Mouse (Mus musculus) hindlimb bud, embryonic 11.5 days (tissue): ENCODE measurements around the gene Amdhd2.

Experiments used
- DNase-seq: peaks from one replicate; pipeline ENCODE4 v3.0.0-alpha.2; 2012; ENCODE audit warnings: low read depth, low spot score; ENCODE audit errors: extremely low spot score

Amdhd2 gene

GRCm38 (mm10) chr17:24199252-24199651 is 35.7 kb upstream of the Amdhd2 start:
- DNase-seq: no peak

- DNase-seq: no peak
Measured at GRCm38 (mm10) chr17:24197032-24197824, 33.7 kb upstream of the Amdhd2 start.

DNA sequence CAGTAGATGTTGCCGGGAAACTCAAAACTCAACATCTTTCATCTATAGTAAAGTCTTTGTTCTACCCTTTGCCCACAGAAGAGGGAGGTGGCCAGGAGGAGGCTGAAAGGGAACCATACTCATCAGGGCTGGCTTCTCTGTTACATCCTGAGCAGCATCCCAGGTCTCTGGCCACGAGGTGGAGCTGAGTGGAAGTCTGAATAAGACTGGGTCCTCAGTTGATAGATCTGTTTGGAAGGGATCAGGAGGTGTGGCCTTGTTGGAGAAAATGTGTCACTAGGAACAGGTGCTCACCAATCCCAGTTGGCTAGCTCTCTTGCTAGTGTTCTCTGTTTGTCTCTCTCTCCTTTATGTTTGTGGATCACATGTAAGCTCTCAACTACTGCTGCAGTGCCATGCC is 31.8 kb upstream of the Amdhd2 start:
- DNase-seq: no peak

DNA sequence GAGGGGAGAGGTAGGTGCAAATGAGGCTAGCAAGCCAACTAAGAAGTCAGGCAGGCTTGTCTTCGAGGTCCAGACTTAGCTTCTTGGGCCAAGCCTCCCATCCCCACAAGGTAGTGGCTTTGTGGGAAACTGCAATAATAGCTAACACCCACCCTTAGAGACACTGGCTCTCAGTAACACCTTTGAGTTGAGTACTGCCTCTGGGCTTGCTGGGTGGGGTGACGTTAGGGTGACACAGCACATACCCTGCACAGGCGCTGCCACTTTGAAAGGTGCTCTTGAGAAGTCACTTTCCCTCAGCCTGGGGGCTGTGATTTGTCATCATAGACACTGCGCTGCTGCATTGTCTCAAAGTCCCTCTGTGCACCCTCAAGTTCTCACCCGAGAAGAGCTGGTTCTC is 30.2 kb upstream of the Amdhd2 start:
- DNase-seq: no peak

- DNase-seq: no peak
Measured at GRCm38 (mm10) chr17:24193268-24193667, 29.7 kb upstream of the Amdhd2 start.

DNA sequence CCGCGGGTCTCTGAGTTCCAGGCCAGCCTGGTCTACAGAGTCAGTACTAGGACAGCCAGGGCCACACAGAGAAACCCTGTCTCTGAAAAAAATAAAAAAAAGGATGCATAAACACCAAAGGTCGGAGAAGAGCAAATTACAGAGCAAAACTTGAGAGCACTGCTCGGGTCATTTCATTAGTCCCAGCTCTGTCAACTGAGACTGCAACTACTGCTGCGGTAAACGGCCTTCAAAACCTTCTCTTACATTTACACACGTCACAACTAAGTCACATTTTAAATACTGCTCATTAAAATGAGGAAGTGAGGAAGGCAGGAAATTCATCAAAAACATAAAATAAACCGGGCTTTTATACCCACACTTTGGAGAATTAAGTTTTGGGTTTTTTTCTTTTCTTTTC is 29.3 kb upstream of the Amdhd2 start:
- DNase-seq: no peak

GRCm38 (mm10) chr17:24191481-24191880 is 27.9 kb upstream of the Amdhd2 start:
- no peak for DNase-seq

- no peak for DNase-seq
Measured at GRCm38 (mm10) chr17:24190934-24191333, 27.4 kb upstream of the Amdhd2 start.

DNA sequence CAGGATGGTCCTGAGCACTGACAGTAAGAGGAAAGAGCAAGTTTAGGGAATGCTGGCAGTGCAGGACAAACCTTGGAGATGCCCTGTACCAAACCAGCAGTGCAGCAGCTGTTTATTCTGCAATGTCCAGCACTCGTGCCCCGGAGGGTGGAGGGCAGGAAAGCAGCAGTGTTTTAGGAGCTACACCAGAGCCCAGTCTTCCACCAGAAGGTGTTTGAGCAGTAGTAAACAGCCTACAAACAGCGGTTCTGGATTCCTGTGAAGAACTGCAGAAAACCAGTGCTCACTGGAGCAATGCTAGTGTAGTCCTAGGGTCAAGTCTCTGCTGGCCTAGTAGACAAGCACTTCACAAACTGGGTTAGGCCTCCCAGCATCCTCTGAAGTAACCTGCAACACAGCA is 10.7 kb upstream of the Amdhd2 start:
- DNase-seq: no peak

GRCm38 (mm10) chr17:24173423-24173822 is 9.9 kb upstream of the Amdhd2 start:
- peak; percentile 71 for DNase-seq

GRCm38 (mm10) chr17:24171738-24172137 is 8.2 kb upstream of the Amdhd2 start:
- DNase-seq: no peak

DNA sequence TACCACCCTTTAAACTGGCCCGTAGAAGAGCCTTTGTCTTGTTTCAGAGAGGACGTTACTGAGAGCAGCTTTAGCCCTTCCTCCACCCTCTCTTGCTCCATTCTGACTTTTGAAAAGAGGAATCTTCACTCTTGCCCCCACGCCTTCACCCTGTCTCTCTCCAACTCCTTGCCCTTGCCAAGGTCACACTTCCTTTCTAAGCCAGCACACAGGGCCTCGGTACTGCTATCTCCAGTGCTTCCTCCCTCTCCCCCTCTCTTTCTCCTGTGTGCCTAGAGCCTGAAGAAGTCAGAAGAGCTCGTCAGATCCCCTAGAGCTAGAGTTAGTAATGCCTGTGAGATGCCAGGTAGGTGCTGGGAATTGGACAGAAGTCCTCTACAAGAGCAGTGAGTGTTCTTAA is 7.2 kb upstream of the Amdhd2 start:
- DNase-seq: no peak

GRCm38 (mm10) chr17:24170125-24170524 is 6.6 kb upstream of the Amdhd2 start:
- DNase-seq: no peak

DNA sequence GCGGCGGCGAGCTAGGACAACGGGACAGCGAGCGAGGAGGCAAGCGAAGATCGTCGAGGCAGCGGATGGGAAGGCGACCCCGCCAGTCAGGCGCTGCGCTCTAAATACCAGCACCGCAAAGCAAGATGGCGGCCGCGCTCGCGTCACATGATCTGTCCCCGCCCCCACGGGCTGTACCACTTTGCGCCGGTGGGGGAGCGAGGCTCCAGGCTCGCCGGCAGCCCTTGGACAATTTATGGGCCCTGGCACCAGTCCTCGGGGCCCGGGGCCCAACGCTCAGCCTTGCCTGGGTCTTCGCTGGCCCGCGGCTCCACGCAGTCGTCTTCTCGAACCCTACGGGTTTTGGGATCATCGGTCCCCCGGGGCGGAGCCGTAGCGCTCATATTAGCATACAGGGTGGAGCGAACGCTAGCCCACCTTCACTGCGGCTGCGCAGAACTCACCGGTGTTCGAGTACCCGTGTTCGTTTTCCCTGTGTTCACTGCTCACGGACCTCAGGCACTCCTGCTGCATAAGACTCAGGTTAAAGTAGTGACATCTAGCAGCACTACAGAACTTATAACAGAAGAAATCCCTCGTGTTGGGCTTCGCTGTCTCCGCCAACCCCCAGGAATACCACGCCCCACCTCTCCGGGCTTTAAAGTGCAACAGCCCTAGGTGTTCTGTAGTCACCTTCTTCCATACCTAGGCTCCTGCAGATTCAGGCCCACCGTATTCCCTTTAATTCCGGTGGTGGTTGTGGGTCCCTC is 5.9 kb upstream of the Amdhd2 start, which contains the start of gene Atp6v0c:
Gene Atp6v0c, minus strand, starts transcription at position 386 of the 749 bp plus-strand sequence.
- peak; percentile 86 for DNase-seq

DNA sequence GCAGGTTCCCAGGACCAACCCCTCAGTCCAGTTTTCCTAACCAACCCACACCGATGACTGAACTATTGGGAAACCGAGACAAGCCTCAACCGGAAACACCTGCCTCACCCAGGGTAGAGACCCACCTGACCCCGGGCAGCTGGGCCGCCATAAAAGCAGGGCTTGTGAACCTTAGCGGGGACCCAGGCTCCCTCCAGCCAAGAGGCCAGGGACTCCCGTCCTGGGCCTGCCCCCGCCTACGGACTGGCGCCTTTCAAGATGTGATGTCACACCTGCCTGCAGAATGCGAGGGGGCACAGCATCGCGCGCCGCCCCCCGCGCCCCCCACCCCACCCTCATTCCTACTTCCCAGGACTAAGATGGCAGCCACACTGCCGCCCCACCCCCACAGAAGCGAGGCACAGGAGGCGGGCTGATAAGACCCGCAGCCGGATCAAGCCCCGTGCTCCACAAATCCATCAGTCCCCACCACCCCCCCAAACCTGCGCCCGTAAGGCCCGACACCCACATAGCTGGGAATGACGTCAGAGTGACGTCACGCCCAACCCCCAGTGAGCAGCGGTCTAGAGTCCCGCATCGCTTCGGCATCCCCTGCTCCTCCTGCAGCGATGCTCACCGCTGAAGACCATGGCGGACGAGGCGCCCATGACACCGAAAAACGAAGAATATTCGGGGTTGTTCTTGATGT is 5.2 kb upstream of the Amdhd2 start:
- no peak for DNase-seq

- no peak for DNase-seq
Measured at GRCm38 (mm10) chr17:24167891-24168505, 4.4 kb upstream of the Amdhd2 start.

- no peak for DNase-seq
Measured at GRCm38 (mm10) chr17:24167120-24167519, 3.6 kb upstream of the Amdhd2 start.

DNA sequence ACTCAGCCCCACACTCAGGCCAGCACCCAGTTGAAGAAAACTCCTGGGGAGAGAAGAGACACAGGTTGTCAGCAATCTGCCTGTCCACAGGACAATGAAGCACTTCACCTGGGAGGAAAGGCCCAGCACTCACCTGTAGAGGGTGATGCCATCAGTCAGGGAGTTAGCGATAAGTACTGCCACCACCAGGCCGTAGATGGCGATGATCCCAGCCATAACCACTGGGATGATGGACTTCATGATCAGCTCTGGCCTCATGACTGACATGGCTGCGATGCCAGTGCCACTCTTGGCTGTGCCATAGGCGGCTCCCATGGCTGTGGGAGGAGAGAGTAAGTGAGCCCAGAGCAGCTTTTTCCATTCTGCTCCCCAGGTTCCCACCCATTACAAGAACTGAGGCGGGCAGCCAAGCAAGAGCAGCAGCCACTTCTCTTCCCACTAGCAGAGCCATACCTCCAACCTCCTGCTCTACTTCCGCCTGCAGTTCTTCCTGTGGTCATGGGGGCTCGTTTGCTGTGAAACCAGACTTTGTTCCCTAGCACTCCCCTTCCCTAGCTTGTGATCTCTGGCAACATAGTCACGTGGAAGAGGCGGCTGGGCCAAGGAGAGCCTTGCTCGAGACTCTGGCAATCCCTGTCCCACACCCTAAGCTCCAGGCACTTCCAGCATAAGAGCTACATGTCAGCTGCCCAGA is 1.1 kb upstream of the Amdhd2 start:
- DNase-seq: no peak

DNA sequence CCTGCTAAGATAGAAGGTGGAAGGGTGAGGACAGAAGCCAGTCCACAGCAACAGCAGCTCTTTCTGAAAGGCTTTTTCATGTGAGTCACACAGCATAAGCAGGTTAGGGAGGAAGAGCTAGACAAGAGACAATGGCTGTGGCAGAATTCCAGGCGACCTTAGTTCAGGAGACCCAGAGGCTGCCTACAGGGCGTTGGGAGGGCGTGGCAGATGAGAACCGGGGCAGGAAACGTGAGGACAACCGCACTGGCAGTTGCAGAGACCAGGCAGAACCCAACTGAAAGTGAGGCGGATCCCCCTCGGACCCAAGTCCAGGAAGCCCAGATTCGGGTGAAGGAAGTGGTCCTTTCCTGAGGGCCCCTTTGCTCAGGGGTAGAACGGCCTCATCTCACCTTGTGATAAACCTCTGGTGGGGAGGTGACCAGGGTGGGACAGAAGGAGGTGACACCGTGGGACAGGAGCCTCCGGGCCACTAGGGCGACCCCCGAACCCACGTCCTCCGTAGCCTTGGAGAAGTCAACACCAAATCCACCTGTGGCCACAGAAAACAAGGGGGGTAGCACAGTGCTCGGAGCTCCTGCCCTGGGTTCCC is 886 bp downstream of the Amdhd2 start:
- DNase-seq: no peak

DNA sequence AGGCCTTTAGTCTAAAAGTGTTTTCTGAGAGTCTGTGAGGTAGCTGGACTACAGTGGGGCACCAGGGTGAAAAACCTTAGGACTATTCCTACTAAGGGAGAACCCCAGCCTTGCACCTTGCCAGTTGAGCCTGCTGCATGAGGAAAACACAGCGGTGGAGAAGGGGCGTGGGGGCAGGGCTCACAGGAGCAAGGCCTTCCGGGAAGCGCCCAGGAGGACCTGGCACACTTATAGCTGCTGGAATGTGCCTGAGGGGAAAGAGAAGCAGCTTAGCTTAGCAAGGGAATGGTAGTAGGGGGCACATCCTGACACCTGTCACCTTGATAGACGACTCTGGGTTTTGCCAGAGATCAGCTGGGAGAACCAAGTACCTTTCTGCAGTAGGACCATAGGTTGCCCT is 2.1 kb downstream of the Amdhd2 start:
- DNase-seq: no peak
